8 mouse cellular contexts compared by ENCODE assay signal in genomic region chr2:70337208-70337611, GRCm38 (mm10).
DNase-seq lines count a peak whose midpoint lies in the region; ATAC-seq lines count a peak whose summit lies in the region.

No protein-coding gene starts in this region.

- WGBS in heart, embryonic 16.5 days, result 4% methylated on average over 7 of the region's 7 CpGs
- WGBS in midbrain, embryonic 14.5 days, result 53% methylated on average over 7 of the region's 7 CpGs

- peak overlapping the region; percentile 6 for H3K4me2 ChIP-seq in heart, embryonic 16.5 days (ENCODE audit: low read depth, low read length)
- H3K4me2 ChIP-seq in midbrain, embryonic 14.5 days (ENCODE audit: low read length), result no peak overlapping the region

- peak; percentile 68 for ATAC-seq in heart, embryonic 16.5 days (replicated peaks; ENCODE audit: extremely low read depth, insufficient read depth, low FRiP score)
- ATAC-seq in midbrain, embryonic 14.5 days (ENCODE audit: low FRiP score, low TSS enrichment), result no peak
- no peak for ATAC-seq in megakaryocyte progenitor cell, adult 5-6 weeks (replicated peaks; ENCODE audit: poor library complexity)
- no peak for ATAC-seq in activated CD4-positive, CD25-positive, alpha-beta regulatory T cell, adult 4 months

- H3K4me3 ChIP-seq in heart, embryonic 16.5 days (ENCODE audit: low read length), result no peak overlapping the region
- no peak overlapping the region for H3K4me3 ChIP-seq in midbrain, embryonic 14.5 days (replicated peaks; ENCODE audit: low read depth, low read length)

- peak overlapping the region; percentile 57 for H3K27ac ChIP-seq in heart, embryonic 16.5 days (ENCODE audit: low read length)
- no peak overlapping the region for H3K27ac ChIP-seq in midbrain, embryonic 14.5 days (replicated peaks; ENCODE audit: low read depth, low read length)

- H3K4me1 ChIP-seq in heart, embryonic 16.5 days (ENCODE audit: control insufficient read depth, insufficient read depth, low read length), result peaks cover 18% of the 10 kb centered on the region
- H3K4me1 ChIP-seq in midbrain, embryonic 14.5 days (ENCODE audit: control insufficient read depth, insufficient read depth, low read length), result peaks cover 6% of the 10 kb centered on the region; the same call in 1 of the 2 replicates

- H3K27me3 ChIP-seq in heart, embryonic 16.5 days (ENCODE audit: control insufficient read depth, insufficient read depth, low read length), result no peaks in the 10 kb centered on the region
- H3K27me3 ChIP-seq in midbrain, embryonic 14.5 days (ENCODE audit: control insufficient read depth, insufficient read depth, low read length), result no peaks in the 10 kb centered on the region

- no peaks in the 10 kb centered on the region for H3K9me3 ChIP-seq in heart, embryonic 16.5 days (replicated peaks; ENCODE audit: control insufficient read depth, low read length)
- no peaks in the 10 kb centered on the region for H3K9me3 ChIP-seq in midbrain, embryonic 14.5 days (ENCODE audit: control insufficient read depth, low read length)

- no peaks in the 10 kb centered on the region for H3K36me3 ChIP-seq in heart, embryonic 16.5 days (ENCODE audit: control insufficient read depth, insufficient read depth)
- no peaks in the 10 kb centered on the region for H3K36me3 ChIP-seq in midbrain, embryonic 14.5 days (ENCODE audit: control insufficient read depth, insufficient read depth, low read length)

- no peak overlapping the region for H3K9ac ChIP-seq in heart, embryonic 16.5 days (ENCODE audit: low read length)
- no peak overlapping the region for H3K9ac ChIP-seq in midbrain, embryonic 14.5 days (replicated peaks; ENCODE audit: low read length)

- peak; percentile 53 for DNase-seq in adrenal gland, adult 2 months
- DNase-seq in adrenal gland, postnatal 4 days (ENCODE audit: low spot score in 2 of 2), result no peak
- DNase-seq in cerebellum, postnatal 10 days, result peak; percentile 75 to 87
- DNase-seq in kidney, postnatal 25 days, result peak; percentile 49 to 64
- DNase-seq in midbrain, embryonic 14.5 days, result peak; percentile 65

Comparison
In these comparisons a context has a peak if more than half of its experiments do, and no peak if none do; other contexts are left out.
1. DNase-seq: peak in adrenal gland, adult 2 months (single experiment), cerebellum, postnatal 10 days (2 of 2), kidney, postnatal 25 days (2 of 2) and midbrain, embryonic 14.5 days (single experiment); none in adrenal gland, postnatal 4 days (0 of 2).